Mouse (Mus musculus) liver, postnatal 0 days (tissue): ENCODE measurements at regions not wholly inside any gene's neighbourhood (a gene's known extent, or its start where the extent isn't known, plus 50 kb on each side); places are given as distances from the start of the nearest gene placed in this dataset.

Experiments
- ATAC-seq: fragments of 200-750 bp; cut with Nextera tagmentation; 2 replicates; pipeline ENCODE4 v1.8.0; 2017; ENCODE audit warnings: mild to moderate bottlenecking, moderate library complexity
- DNase-seq: peaks from one replicate; pipeline ENCODE4 v3.0.0-alpha.2; 2016
- H3K27ac ChIP-seq: fragments of 300-500 bp; sonication (generic); 2 replicates; pipeline ENCODE4 v1.5.1; 2014; ENCODE audit warnings: antibody characterized with exemption, moderate library complexity, mild to moderate bottlenecking, low read depth
- H3K27me3 ChIP-seq: fragments of 300-500 bp; sonication (generic); 2 replicates; pipeline ENCODE4 v1.6.1; 2014; ENCODE audit warnings: low read length, control low read depth, mixed read lengths; ENCODE audit not compliant: insufficient read depth
- H3K36me3 ChIP-seq: fragments of 300-500 bp; sonication (generic); replicated peaks from 2 replicates; pipeline ENCODE4 v1.6.1; 2014; ENCODE audit warnings: mild to moderate bottlenecking, control low read depth, low read length, moderate library complexity, mixed read lengths; ENCODE audit not compliant: insufficient read depth
- H3K4me1 ChIP-seq: fragments of 300-500 bp; sonication (generic); 2 replicates; pipeline ENCODE4 v1.6.1; 2014; ENCODE audit warnings: antibody characterized with exemption, mild to moderate bottlenecking, control low read depth; ENCODE audit not compliant: insufficient read depth
- H3K4me2 ChIP-seq: fragments of 300-500 bp; sonication (generic); 2 replicates; pipeline ENCODE4 v1.6.1; 2014; ENCODE audit warnings: low read depth, mild to moderate bottlenecking, low read length, moderate library complexity, mixed read lengths
- H3K4me3 ChIP-seq: fragments of 300-500 bp; sonication (generic); 2 replicates; pipeline ENCODE4 v1.5.1; 2014; ENCODE audit warnings: low read depth, low read length
- H3K9ac ChIP-seq: fragments of 300-500 bp; sonication (generic); replicated peaks from 2 replicates; pipeline ENCODE4 v1.6.1; 2014; ENCODE audit warnings: mild to moderate bottlenecking, moderate library complexity
- H3K9me3 ChIP-seq: fragments of 300-500 bp; sonication (generic); 2 replicates; pipeline ENCODE4 v1.6.1; 2016; ENCODE audit warnings: mild to moderate bottlenecking, control low read depth, low read length, mixed read lengths
- CTCF ChIP-seq: sonication (generic); IDR thresholded peaks from 2 replicates; pipeline ENCODE4 v1.5.1; 2016; ENCODE audit warnings: antibody characterized with exemption, low read depth
- EP300 ChIP-seq: IDR thresholded peaks from 2 replicates; pipeline ENCODE4 v1.6.1; 2016; ENCODE audit warnings: antibody characterized with exemption, low read depth, mild to moderate bottlenecking
- WGBS: fragments of 180-500 bp; shearing (Covaris S2); extraction: QIAGEN DNeasy Blood & Tissue Kit; methylation state at CpG from one replicate; pipeline ENCODE4 v1.1.7; 2014; ENCODE audit not compliant: insufficient replicate concordance; 5-methylcytosine and 5-hydroxymethylcytosine counted together

GRCm38 (mm10) chr8:79529556-79529955, 109.9 kb upstream of the Otud4 start:
- 34% methylated on average over 4 of the region's 4 CpGs for WGBS
- Histone ChIP-seq H3K27ac (no peak overlapping the region), H3K36me3 (no peaks in the 10 kb centered on the region), H3K4me2 (no peak overlapping the region), H3K9ac (no peak overlapping the region), H3K4me3 (no peak overlapping the region), H3K4me1 (no peaks in the 10 kb centered on the region), H3K9me3 (no peaks in the 10 kb centered on the region), H3K27me3 (no peaks in the 10 kb centered on the region)
- no peak for ATAC-seq
- peak; percentile 50 for TF ChIP-seq CTCF
- TF ChIP-seq EP300, result no peak
- DNase-seq, result peak; percentile 21

GRCm38 (mm10) chr8:79522040-79522439, 117.4 kb upstream of the Otud4 start:
- no peak overlapping the region for H3K27ac ChIP-seq
- no peak overlapping the region for H3K4me2 ChIP-seq

GRCm38 (mm10) chr8:79518966-79519365, 119.6 kb upstream of the Smad1 start:
- Histone ChIP-seq H3K9ac (no peak overlapping the region), H3K4me1 (no peaks in the 10 kb centered on the region), H3K36me3 (no peaks in the 10 kb centered on the region), H3K9me3 (no peaks in the 10 kb centered on the region), H3K4me3 (no peak overlapping the region), H3K27ac (no peak overlapping the region), H3K4me2 (no peak overlapping the region), H3K27me3 (no peaks in the 10 kb centered on the region)
- ATAC-seq, result no peak
- DNase-seq, result no peak
- TF ChIP-seq EP300 (no peak), CTCF (no peak)
- WGBS, result 75% methylated on average over 4 of the region's 4 CpGs

More at GRCm38 (mm10) chr8:79522040-79522439, 117.4 kb upstream of the Otud4 start:
- DNase-seq (no peak), ATAC-seq (no peak)
- Histone ChIP-seq H3K4me3 (no peak overlapping the region), H3K27me3 (no peaks in the 10 kb centered on the region), H3K4me1 (no peaks in the 10 kb centered on the region), H3K36me3 (no peaks in the 10 kb centered on the region), H3K9me3 (no peaks in the 10 kb centered on the region), H3K9ac (no peak overlapping the region)
- no peak for TF ChIP-seq CTCF
- TF ChIP-seq EP300, result no peak
- WGBS, result 72% methylated on average over 1 of the region's 1 CpGs

- ATAC-seq, result no peak
- TF ChIP-seq CTCF (no peak), EP300 (no peak)
- Histone ChIP-seq H3K27ac (no peak overlapping the region), H3K4me1 (no peaks in the 10 kb centered on the region), H3K4me3 (no peak overlapping the region), H3K36me3 (no peaks in the 10 kb centered on the region), H3K9ac (no peak overlapping the region), H3K9me3 (peaks cover 4% of the 10 kb centered on the region), H3K4me2 (no peak overlapping the region), H3K27me3 (no peaks in the 10 kb centered on the region)
- WGBS, result 67% methylated on average over 6 of the region's 6 CpGs
- DNase-seq, result no peak
Measured at GRCm38 (mm10) chr8:79515282-79515783, 116.0 kb upstream of the Smad1 start.

- Histone ChIP-seq H3K27ac (no peak overlapping the region), H3K27me3 (no peaks in the 10 kb centered on the region), H3K9ac (no peak overlapping the region), H3K4me2 (no peak overlapping the region), H3K4me1 (no peaks in the 10 kb centered on the region), H3K4me3 (no peak overlapping the region), H3K36me3 (no peaks in the 10 kb centered on the region), H3K9me3 (peaks cover 4% of the 10 kb centered on the region)
- ATAC-seq, result no peak
- DNase-seq, result no peak
- TF ChIP-seq EP300 (no peak), CTCF (no peak)
- 31% methylated on average over 4 of the region's 4 CpGs for WGBS
Measured at GRCm38 (mm10) chr8:79514655-79515278, 115.4 kb upstream of the Smad1 start.

- H3K27me3 ChIP-seq, result no peaks in the 10 kb centered on the region
- ATAC-seq (no peak), DNase-seq (no peak)
- H3K36me3 ChIP-seq, result no peaks in the 10 kb centered on the region
- no peaks in the 10 kb centered on the region for H3K4me1 ChIP-seq
- no peak overlapping the region for H3K27ac ChIP-seq
- H3K9ac ChIP-seq, result no peak overlapping the region
- peaks cover 4% of the 10 kb centered on the region for H3K9me3 ChIP-seq
- 83% methylated on average over 3 of the region's 3 CpGs for whole genome bisulfite sequencing
- no peak overlapping the region for H3K4me2 ChIP-seq
- TF ChIP-seq EP300 (no peak), CTCF (no peak)
- no peak overlapping the region for H3K4me3 ChIP-seq
Measured at GRCm38 (mm10) chr8:79508597-79508996, 109.3 kb upstream of the Smad1 start.
